Mouse (Mus musculus) MEL (cell line): ENCODE results near the gene Ndufv1. TPM values are rescaled to one million over a fixed set of nuclear protein-coding genes. Genes with fewer than 3 reads are reported as not detected.
"Not testable (repeated sequence)": the region's sequence is repeated elsewhere in the genome, so short reads cannot be mapped to it uniquely, and the experiment has no call there.

Source experiments
- DNase-seq: peaks from one replicate; pipeline ENCODE4 v3.0.0; 2011; ENCODE audit warnings: low read depth, low spot score
- H3K27ac ChIP-seq: 2 replicates; pipeline ENCODE4 v1.5.1; 2012; ENCODE audit warnings: low read depth, mild to moderate bottlenecking, control low read depth, low read length, moderate library complexity; ENCODE audit not compliant: control insufficient read depth
- H3K27me3 ChIP-seq, 2 experiments: fragments of 150-350 bp in 1 of 2; sonication (generic) in 1 of 2; 2 replicates each; pipeline ENCODE4 v1.6.1; 2012; ENCODE audit warnings: low read length in 2 of 2, mild to moderate bottlenecking in 2 of 2, improper control_type of control experiment in 1 of 2, moderate library complexity in 1 of 2; ENCODE audit not compliant: insufficient read depth in 2 of 2, control insufficient read depth in 1 of 2
- H3K36me3 ChIP-seq, 2 experiments: 2 replicates each; pipeline ENCODE4 v1.6.1; 2012 to 2014; ENCODE audit warnings: low read length in 2 of 2, improper control_type of control experiment in 1 of 2, inconsistent platforms in 1 of 2, mild to moderate bottlenecking in 1 of 2; ENCODE audit not compliant: insufficient read depth in 2 of 2, control insufficient read depth in 1 of 2
- H3K4me1 ChIP-seq, 2 experiments: fragments of 150-350 bp in 1 of 2; sonication (generic) in 1 of 2; 2 replicates each; pipeline ENCODE4 v1.6.1; 2012; ENCODE audit warnings: low read length in 2 of 2, improper control_type of control experiment in 1 of 2, mild to moderate bottlenecking in 1 of 2; ENCODE audit not compliant: insufficient read depth in 2 of 2, control insufficient read depth in 1 of 2
- H3K4me3 ChIP-seq, 2 experiments: fragments of 150-350 bp in 1 of 2; sonication (generic) in 1 of 2; 2 replicates each; pipeline ENCODE4 v1.5.1; 2012; ENCODE audit warnings: low read depth in 2 of 2, low read length in 2 of 2, mild to moderate bottlenecking in 2 of 2, moderate library complexity in 2 of 2, control low read depth in 1 of 2, improper control_type of control experiment in 1 of 2; ENCODE audit not compliant: control insufficient read depth in 1 of 2, insufficient read depth in 1 of 2
- H3K79me2 ChIP-seq: 2 replicates; pipeline ENCODE4 v1.6.1; 2012; ENCODE audit warnings: mild to moderate bottlenecking, low read length, moderate library complexity; ENCODE audit not compliant: control insufficient read depth, poor library complexity, insufficient read depth
- H3K9ac ChIP-seq: 2 replicates; pipeline ENCODE4 v1.6.1; 2012; ENCODE audit warnings: low read depth, mild to moderate bottlenecking, control low read depth, low read length, moderate library complexity; ENCODE audit not compliant: control insufficient read depth, poor library complexity, severe bottlenecking
- H3K9me3 ChIP-seq: fragments of 150-350 bp; sonication (generic); replicated peaks from 2 replicates; pipeline ENCODE4 v1.6.1; 2012; ENCODE audit warnings: mild to moderate bottlenecking, low read length, improper control_type of control experiment, moderate library complexity; ENCODE audit not compliant: insufficient read depth
- BHLHE40 ChIP-seq: IDR thresholded peaks from 2 replicates; pipeline ENCODE4 v1.6.1; 2012; ENCODE audit warnings: low read depth, mild to moderate bottlenecking, inconsistent platforms, low read length, improper control_type of control experiment, borderline replicate concordance
- CHD1 ChIP-seq: IDR thresholded peaks from 2 replicates; pipeline ENCODE4 v1.6.1; 2012; ENCODE audit warnings: low read depth, mild to moderate bottlenecking, inconsistent platforms, low read length, improper control_type of control experiment
- CHD2 ChIP-seq: IDR thresholded peaks from 2 replicates; pipeline ENCODE4 v1.6.1; 2011; ENCODE audit warnings: low read length, improper control_type of control experiment
- CTCF ChIP-seq, 3 experiments: IDR thresholded peaks in 2 of 3; conservative IDR thresholded peaks in 1 of 3; 2 replicates each; pipeline ENCODE4 v1.5.1; 2011 to 2012; ENCODE audit warnings: low read length in 3 of 3, low read depth in 2 of 3, mild to moderate bottlenecking in 2 of 3, improper control_type of control experiment in 1 of 3, inconsistent platforms in 1 of 3, mixed read lengths in 1 of 3, moderate library complexity in 1 of 3; ENCODE audit not compliant: control insufficient read depth in 1 of 3, insufficient read depth in 1 of 3, poor library complexity in 1 of 3, severe bottlenecking in 1 of 3
- EP300 ChIP-seq, 2 experiments: IDR thresholded peaks; 2 replicates each; pipeline ENCODE4 v1.6.1; 2011; ENCODE audit warnings: improper control_type of control experiment in 2 of 2, low read length in 2 of 2, low read depth in 1 of 2, mild to moderate bottlenecking in 1 of 2
- ETS1 ChIP-seq: IDR thresholded peaks from 2 replicates; pipeline ENCODE4 v1.6.1; 2012; ENCODE audit warnings: low read depth, mild to moderate bottlenecking, inconsistent platforms, low read length, improper control_type of control experiment, moderate library complexity
- GABPA ChIP-seq: IDR thresholded peaks from 2 replicates; pipeline ENCODE4 v1.6.1; 2012; ENCODE audit warnings: low read depth, mild to moderate bottlenecking, inconsistent platforms, low read length, improper control_type of control experiment, moderate library complexity
- HCFC1 ChIP-seq: IDR thresholded peaks from 2 replicates; pipeline ENCODE4 v1.6.1; 2012; ENCODE audit warnings: low read depth, mild to moderate bottlenecking, inconsistent platforms, low read length, improper control_type of control experiment, moderate library complexity
- KAT2A ChIP-seq: conservative IDR thresholded peaks from 2 replicates; pipeline ENCODE4 v1.6.1; 2012; ENCODE audit warnings: low read depth, low read length, improper control_type of control experiment, inconsistent platforms
- MAFK ChIP-seq: IDR thresholded peaks from 2 replicates; pipeline ENCODE4 v1.6.1; 2011; ENCODE audit warnings: low read depth, mild to moderate bottlenecking, low read length, improper control_type of control experiment, borderline replicate concordance
- MAX ChIP-seq: IDR thresholded peaks from 2 replicates; pipeline ENCODE4 v1.6.1; 2011; ENCODE audit warnings: low read length, improper control_type of control experiment
- MAZ ChIP-seq: IDR thresholded peaks from 2 replicates; pipeline ENCODE4 v1.6.1; 2012; ENCODE audit warnings: low read depth, mild to moderate bottlenecking, inconsistent platforms, low read length, improper control_type of control experiment
- MXI1 ChIP-seq: IDR thresholded peaks from 2 replicates; pipeline ENCODE4 v1.6.1; 2011; ENCODE audit warnings: mild to moderate bottlenecking, low read depth, low read length, improper control_type of control experiment
- MYB ChIP-seq: IDR thresholded peaks from 2 replicates; pipeline ENCODE4 v1.6.1; 2011; ENCODE audit warnings: mild to moderate bottlenecking, low read depth, low read length, improper control_type of control experiment
- NELFE ChIP-seq: IDR thresholded peaks from 2 replicates; pipeline ENCODE4 v1.6.1; 2011; ENCODE audit warnings: low read depth, low read length, improper control_type of control experiment
- NRF1 ChIP-seq: IDR thresholded peaks from 2 replicates; pipeline ENCODE4 v1.6.1; 2014; ENCODE audit warnings: low read depth, mild to moderate bottlenecking, inconsistent platforms, low read length, improper control_type of control experiment, moderate library complexity; ENCODE audit not compliant: poor library complexity, insufficient read depth, severe bottlenecking
- POLR2A ChIP-seq, 2 experiments: IDR thresholded peaks; 2 replicates each; pipeline ENCODE4 v1.6.1; 2011 to 2012; ENCODE audit warnings: low read length in 2 of 2, mild to moderate bottlenecking in 2 of 2, control low read depth in 1 of 2, improper control_type of control experiment in 1 of 2, low read depth in 1 of 2, moderate library complexity in 1 of 2; ENCODE audit not compliant: control insufficient read depth in 1 of 2, insufficient read depth in 1 of 2, poor library complexity in 1 of 2
- RAD21 ChIP-seq: IDR thresholded peaks from 2 replicates; pipeline ENCODE4 v1.6.1; 2011; ENCODE audit warnings: mild to moderate bottlenecking, low read depth, low read length, improper control_type of control experiment
- SMC3 ChIP-seq: IDR thresholded peaks from 2 replicates; pipeline ENCODE4 v1.6.1; 2011; ENCODE audit warnings: low read depth, low read length, improper control_type of control experiment
- TCF12 ChIP-seq: IDR thresholded peaks from 2 replicates; pipeline ENCODE4 v1.6.1; 2014; ENCODE audit warnings: low read depth, mild to moderate bottlenecking, inconsistent platforms, low read length, improper control_type of control experiment, moderate library complexity
- USF1 ChIP-seq: IDR thresholded peaks from 2 replicates; pipeline ENCODE4 v1.6.1; 2014; ENCODE audit warnings: low read depth, mild to moderate bottlenecking, inconsistent platforms, low read length, improper control_type of control experiment, moderate library complexity
- ZC3H11A ChIP-seq: IDR thresholded peaks from 2 replicates; pipeline ENCODE4 v1.6.1; 2012; ENCODE audit warnings: low read depth, mild to moderate bottlenecking, inconsistent platforms, low read length, improper control_type of control experiment
- ZKSCAN1 ChIP-seq: IDR thresholded peaks from 2 replicates; pipeline ENCODE4 v1.6.1; 2012; ENCODE audit warnings: low read depth, mild to moderate bottlenecking, inconsistent platforms, low read length, improper control_type of control experiment, moderate library complexity
- ZMIZ1 ChIP-seq: IDR thresholded peaks from 2 replicates; pipeline ENCODE4 v1.6.1; 2012; ENCODE audit warnings: low read depth, mild to moderate bottlenecking, inconsistent platforms, low read length, improper control_type of control experiment, moderate library complexity
- polyA plus RNA-seq, 2 experiments: library from polyadenylated mRNA; stranded (reverse) in 1 of 2; unstranded in 1 of 2; fragments of >175 nt in 1 of 2; fragments of >200 nt in 1 of 2; gene quantifications; 2 replicates each; pipeline versions ENCODE4 v1.2.1 to v1.2.4; 2012; ENCODE audit warnings: low replicate concordance in 2 of 2, low read depth in 1 of 2; ENCODE audit not compliant: insufficient read length in 2 of 2, insufficient read depth in 1 of 2, missing spikeins in 1 of 2
- total RNA-seq: library from RNA; depleted of rRNA; stranded (reverse); fragments of 300-350 nt; gene quantifications from 2 replicates; pipeline ENCODE4 v1.2.3, GENCODE M21; 2012

Gene Ndufv1
- total and polyA plus RNA-seq, 3 experiments: 218 to 267 TPM; not detected in 1

DNA sequence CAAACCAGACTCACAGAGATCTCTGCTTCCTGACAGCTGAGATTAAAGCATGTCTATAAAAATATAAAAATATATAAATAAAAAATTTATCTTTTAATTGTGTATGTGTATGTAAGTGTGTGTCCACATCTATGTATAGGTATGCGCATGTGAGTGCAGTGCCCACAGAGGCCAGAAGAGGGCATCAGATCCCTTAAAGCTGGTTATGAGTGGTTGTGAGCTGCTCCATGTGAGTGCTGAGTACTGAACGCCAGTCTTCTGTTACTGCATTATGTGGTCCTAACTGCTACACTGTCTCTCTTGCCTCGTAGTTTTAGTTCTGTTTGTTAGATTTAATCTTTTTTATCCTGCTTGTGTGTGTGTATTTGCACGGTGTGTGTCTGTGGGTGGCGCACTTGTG lies 38.4 kb upstream of the Ndufv1 start:
- Histone ChIP-seq H3K9me3 (no peaks in the 10 kb centered on the region), H3K9ac (no peak overlapping the region), H3K27ac (no peak overlapping the region), H3K36me3 (peaks cover 0 to 3% of the 10 kb centered on the region in 2 experiments; a peak in 1 of 4 replicates), H3K27me3 (peaks cover 0 to 3% of the 10 kb centered on the region in 2 experiments; a peak in 1 of 4 replicates), H3K79me2 (no peaks in the 10 kb centered on the region), H3K4me3 (no peak overlapping the region), H3K4me1 (peaks cover 0 to 7% of the 10 kb centered on the region in 2 experiments; a peak in 2 of 4 replicates)
- no peak for TF ChIP-seq POLR2A (IDR thresholded peaks at IDR 0.05; ENCODE audit: control insufficient read depth in 1 of 2, insufficient read depth in 1 of 2, low read depth in 1 of 2, low read length in 2 of 2, poor library complexity in 1 of 2)
- peak; percentile 24 to 30 (median 29); a peak in 4 of 6 replicates for TF ChIP-seq CTCF (IDR thresholded peaks at IDR 0.05 in 2 of 3, conservative IDR thresholded peaks at IDR 0.05 in 1 of 3; ENCODE audit: control insufficient read depth in 1 of 3, insufficient read depth in 1 of 3, low read depth in 2 of 3, low read length in 3 of 3, poor library complexity in 1 of 3, severe bottlenecking in 1 of 3)
- TF ChIP-seq MAZ: no peak
- no peak for TF ChIP-seq MAFK
- no peak for TF ChIP-seq MYB
- DNase-seq: peak; percentile 32

DNA sequence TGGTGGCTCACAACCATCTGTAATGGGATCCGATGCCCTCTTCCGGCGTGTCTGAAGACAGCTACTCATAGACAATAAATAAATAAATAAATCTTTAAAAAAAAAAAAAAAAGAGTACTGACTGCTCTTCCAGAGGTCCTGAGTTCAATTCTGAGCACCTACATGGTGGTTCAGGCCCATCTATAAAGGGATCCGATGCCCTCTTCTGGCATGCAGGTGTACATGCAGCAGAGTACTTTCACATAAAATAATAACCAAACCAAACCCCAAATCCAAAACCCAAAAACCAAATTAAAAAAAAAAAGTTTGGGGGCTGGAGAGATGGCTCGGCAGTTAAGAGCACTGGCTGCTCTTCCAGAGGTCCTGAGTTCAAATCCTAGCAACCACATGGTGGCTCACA lies 36.5 kb upstream of the Ndufv1 start:
- H3K79me2 ChIP-seq, H3K9me3 ChIP-seq: not testable (repeated sequence)
- TF ChIP-seq SMC3 (peak; percentile 37; the same call in 1 of the 2 replicates), RAD21 (peak; percentile 34), CTCF (IDR thresholded peaks at IDR 0.05 in 2 of 3, conservative IDR thresholded peaks at IDR 0.05 in 1 of 3; ENCODE audit: control insufficient read depth in 1 of 3, insufficient read depth in 1 of 3, low read depth in 2 of 3, low read length in 3 of 3, poor library complexity in 1 of 3, severe bottlenecking in 1 of 3) (peak; percentile 18 to 37 (median 21); a peak in 3 of 6 replicates)

DNA sequence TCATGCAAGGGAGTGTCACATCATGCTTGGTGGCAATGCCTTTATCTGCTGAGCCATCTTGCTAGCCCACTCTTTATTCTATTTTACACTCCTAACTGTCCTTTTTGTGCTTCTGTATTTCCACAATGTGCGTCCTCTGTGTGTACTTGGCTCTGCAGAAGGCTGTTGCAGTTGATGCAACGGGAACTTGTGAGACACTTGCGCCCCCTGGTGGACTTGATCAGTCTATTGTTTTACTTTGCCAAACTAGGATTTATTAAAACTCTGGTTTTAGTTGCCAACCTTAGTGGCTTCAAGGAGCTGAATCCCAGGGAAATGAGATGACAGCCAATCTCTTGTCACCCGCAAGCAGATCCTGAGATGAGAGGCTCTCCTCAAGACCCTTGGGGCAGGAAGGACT lies 35.3 kb upstream of the Ndufv1 start:
- Histone ChIP-seq H3K27ac (no peak overlapping the region), H3K36me3 (peaks cover 0 to 3% of the 10 kb centered on the region in 2 experiments; a peak in 1 of 4 replicates), H3K27me3 (no peaks in the 10 kb centered on the region), H3K4me1 (peaks cover 0 to 7% of the 10 kb centered on the region in 2 experiments; a peak in 2 of 4 replicates), H3K4me3 (no peak overlapping the region), H3K79me2 (no peaks in the 10 kb centered on the region), H3K9me3 (no peaks in the 10 kb centered on the region), H3K9ac (no peak overlapping the region)
- peak; percentile 87 for DNase-seq
- TF ChIP-seq CHD1: no peak
- TF ChIP-seq EP300 (IDR thresholded peaks at IDR 0.05; ENCODE audit: low read depth in 1 of 2, low read length in 2 of 2): no peak
- no peak for TF ChIP-seq MXI1
- TF ChIP-seq ZMIZ1: no peak
- peak; percentile 68 for TF ChIP-seq ZC3H11A
- no peak for TF ChIP-seq NELFE
- no peak for TF ChIP-seq MAZ
- TF ChIP-seq BHLHE40: no peak
- no peak for TF ChIP-seq KAT2A
- no peak for TF ChIP-seq POLR2A (IDR thresholded peaks at IDR 0.05; ENCODE audit: control insufficient read depth in 1 of 2, insufficient read depth in 1 of 2, low read depth in 1 of 2, low read length in 2 of 2, poor library complexity in 1 of 2)
- no peak for TF ChIP-seq ZKSCAN1
- TF ChIP-seq RAD21: peak; percentile 85
- TF ChIP-seq CHD2: no peak
- peak; percentile 91 for TF ChIP-seq SMC3
- no peak for TF ChIP-seq MAX
- no peak for TF ChIP-seq ETS1
- no peak for TF ChIP-seq HCFC1
- TF ChIP-seq TCF12: no peak
- no peak for TF ChIP-seq USF1
- no peak for TF ChIP-seq GABPA
- TF ChIP-seq MAFK: no peak
- TF ChIP-seq NRF1: no peak

More for the DNA sequence above, 36.5 kb upstream of the Ndufv1 start:
- DNase-seq, H3K27me3 ChIP-seq, H3K27ac ChIP-seq, H3K36me3 ChIP-seq, H3K4me1 ChIP-seq, H3K4me3 ChIP-seq, H3K9ac ChIP-seq: not testable (repeated sequence)
